Mouse (Mus musculus) right cerebral cortex, adult 18-20 months (tissue): ENCODE results near the gene Apol6.

Source experiments
- DNase-seq: peaks from one replicate; pipeline ENCODE4 v3.0.0; 2022; ENCODE audit warnings: mixed read lengths

The Apol6 gene

GRCm38 (mm10) chr15:77044597-77045320 lies at the start of gene Apol6:
TSS of gene Apol6 (plus strand) at chr15:77044729.
- no peak for DNase-seq

- no peak for DNase-seq
These were observed 46.5 kb upstream of the Apol6 start for GRCm38 (mm10) chr15:76998048-76998447.

GRCm38 (mm10) chr15:76998878-76999588 lies 45.5 kb upstream of the Apol6 start:
- DNase-seq, result peak; percentile 57

GRCm38 (mm10) chr15:77003173-77003867 lies 41.2 kb upstream of the Apol6 start:
- no peak for DNase-seq

GRCm38 (mm10) chr15:77003868-77004215 lies 40.7 kb upstream of the Apol6 start:
- DNase-seq, result peak; percentile 50

- no peak for DNase-seq
These were observed 35.7 kb upstream of the Apol6 start for GRCm38 (mm10) chr15:77008851-77009250.

- DNase-seq, result peak; percentile 33
These were observed 30.7 kb upstream of the Apol6 start for GRCm38 (mm10) chr15:77013753-77014241.

- DNase-seq, result no peak
These were observed 30.1 kb upstream of the Apol6 start for GRCm38 (mm10) chr15:77014431-77014830.

GRCm38 (mm10) chr15:77014985-77015384 lies 29.5 kb upstream of the Apol6 start:
- no peak for DNase-seq

- DNase-seq, result no peak
These were observed 28.0 kb upstream of the Apol6 start for GRCm38 (mm10) chr15:77016509-77016908.

- DNase-seq, result no peak
These were observed 26.6 kb upstream of the Apol6 start for GRCm38 (mm10) chr15:77017897-77018296.

- peak; percentile 41 for DNase-seq
These were observed 25.7 kb upstream of the Apol6 start for GRCm38 (mm10) chr15:77018740-77019340.

GRCm38 (mm10) chr15:77019533-77019932 lies 25.0 kb upstream of the Apol6 start:
- DNase-seq, result no peak

GRCm38 (mm10) chr15:77020136-77020535 lies 24.4 kb upstream of the Apol6 start:
- DNase-seq, result no peak

- DNase-seq, result no peak
These were observed 23.5 kb upstream of the Apol6 start for GRCm38 (mm10) chr15:77021056-77021455.

- no peak for DNase-seq
These were observed 22.7 kb upstream of the Apol6 start for GRCm38 (mm10) chr15:77021851-77022250.

- no peak for DNase-seq
These were observed 22.1 kb upstream of the Apol6 start for GRCm38 (mm10) chr15:77022401-77022957.

- no peak for DNase-seq
These were observed 18.5 kb upstream of the Apol6 start for GRCm38 (mm10) chr15:77025884-77026583.

GRCm38 (mm10) chr15:77027117-77027516 lies 17.4 kb upstream of the Apol6 start:
- DNase-seq, result no peak

- no peak for DNase-seq
These were observed 16.9 kb upstream of the Apol6 start for GRCm38 (mm10) chr15:77027675-77028074.

GRCm38 (mm10) chr15:77029331-77029991 lies 15.1 kb upstream of the Apol6 start:
- peak; percentile 45 for DNase-seq

GRCm38 (mm10) chr15:77031271-77031670 lies 13.3 kb upstream of the Apol6 start:
- DNase-seq, result no peak
